Mouse (Mus musculus) brown adipose tissue, adult 24 weeks (tissue): Measurements from ENCODE around the gene Gm28047. TPM values are rescaled to one million over a fixed set of nuclear protein-coding genes. Genes with fewer than 3 reads are reported as not detected.

Experiments
- H3K27ac ChIP-seq: fragments of 200-500 bp; replicated peaks from 2 replicates; pipeline ENCODE4 v1.5.1; 2012; ENCODE audit warnings: low read depth, mild to moderate bottlenecking, low read length
- H3K4me1 ChIP-seq: fragments of 200-500 bp; 2 replicates; pipeline ENCODE4 v1.6.1; 2012; ENCODE audit warnings: low read length, mixed read lengths; ENCODE audit not compliant: control insufficient read depth, insufficient read depth, insufficient read length
- H3K4me3 ChIP-seq: fragments of 200-500 bp; 2 replicates; pipeline ENCODE4 v1.5.1; 2012; ENCODE audit warnings: low read depth, mild to moderate bottlenecking, low read length, moderate library complexity; ENCODE audit not compliant: insufficient read depth
- polyA plus RNA-seq: library from polyadenylated mRNA; stranded (reverse); fragments of >200 nt; gene quantifications from 2 replicates; pipeline ENCODE4 v1.2.4, GENCODE M21; 2012; ENCODE audit not compliant: missing spikeins, insufficient read depth, insufficient read length

The Gm28047 gene
- polyA plus RNA-seq, 1 experiment, result 0.75 TPM

DNA sequence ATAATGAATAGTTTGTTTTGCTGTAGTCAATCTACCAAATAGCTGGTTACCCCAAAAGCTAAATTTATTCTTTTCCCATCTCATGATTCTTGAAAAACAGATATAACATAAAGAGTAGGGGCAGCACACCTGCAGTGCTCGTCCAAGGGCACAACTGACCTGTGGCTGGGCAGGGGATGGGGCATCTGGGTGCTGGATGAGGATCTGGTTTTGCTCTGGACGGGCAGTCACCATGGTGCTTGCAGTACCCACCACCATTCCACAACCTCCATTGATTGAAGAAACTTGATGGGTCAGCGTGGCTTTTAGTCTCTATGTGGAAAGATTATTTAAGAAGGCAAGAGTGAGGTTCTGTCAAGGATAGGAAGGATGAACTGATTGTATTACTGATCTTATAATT lies 78.6 kb downstream of the Gm28047 start:
- Histone ChIP-seq H3K4me3 (no peak overlapping the region), H3K27ac (no peak overlapping the region), H3K4me1 (no peaks in the 10 kb centered on the region)

DNA sequence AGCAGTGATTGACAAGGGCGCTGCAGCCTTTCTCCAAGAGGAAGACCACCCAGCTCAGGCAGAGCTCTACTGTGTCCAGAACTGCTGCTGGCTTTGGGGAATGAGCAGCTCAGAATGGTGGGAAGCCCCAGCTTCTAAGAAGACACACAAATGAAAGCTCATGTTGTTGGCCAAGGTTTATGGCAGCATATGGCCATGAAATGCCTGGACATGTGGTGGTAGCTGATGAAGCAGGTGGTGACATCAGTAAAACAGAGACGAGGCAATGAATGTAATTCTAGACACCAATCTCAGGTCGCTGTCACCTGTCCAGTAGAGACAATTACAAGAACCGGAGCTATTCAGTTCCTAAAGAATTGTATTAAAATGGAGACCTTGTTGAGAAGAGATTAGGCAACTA lies 80.1 kb downstream of the Gm28047 start:
- no peak overlapping the region for H3K4me3 ChIP-seq
- no peaks in the 10 kb centered on the region for H3K4me1 ChIP-seq
- H3K27ac ChIP-seq, result no peak overlapping the region

DNA sequence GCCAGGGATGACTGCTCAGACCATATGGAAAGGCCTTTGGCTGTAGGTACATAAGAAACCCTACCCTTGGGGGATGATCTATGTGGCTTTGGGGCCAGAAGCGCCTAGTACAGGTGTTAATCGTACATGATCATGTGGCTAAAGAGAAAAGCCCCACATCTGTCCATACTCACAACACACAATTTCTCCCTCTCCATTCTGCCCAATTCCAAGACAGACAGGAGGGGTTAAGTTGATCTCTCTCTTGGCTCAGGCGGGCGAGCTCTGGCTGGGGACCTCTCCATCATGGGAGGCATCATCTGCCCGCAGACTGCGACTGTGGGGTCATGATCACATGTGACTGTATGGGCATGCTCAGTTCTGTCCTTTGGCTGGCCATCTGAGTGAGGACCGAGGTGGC lies 90.9 kb downstream of the Gm28047 start:
- Histone ChIP-seq H3K4me3 (no peak overlapping the region), H3K27ac (no peak overlapping the region), H3K4me1 (no peaks in the 10 kb centered on the region)

DNA sequence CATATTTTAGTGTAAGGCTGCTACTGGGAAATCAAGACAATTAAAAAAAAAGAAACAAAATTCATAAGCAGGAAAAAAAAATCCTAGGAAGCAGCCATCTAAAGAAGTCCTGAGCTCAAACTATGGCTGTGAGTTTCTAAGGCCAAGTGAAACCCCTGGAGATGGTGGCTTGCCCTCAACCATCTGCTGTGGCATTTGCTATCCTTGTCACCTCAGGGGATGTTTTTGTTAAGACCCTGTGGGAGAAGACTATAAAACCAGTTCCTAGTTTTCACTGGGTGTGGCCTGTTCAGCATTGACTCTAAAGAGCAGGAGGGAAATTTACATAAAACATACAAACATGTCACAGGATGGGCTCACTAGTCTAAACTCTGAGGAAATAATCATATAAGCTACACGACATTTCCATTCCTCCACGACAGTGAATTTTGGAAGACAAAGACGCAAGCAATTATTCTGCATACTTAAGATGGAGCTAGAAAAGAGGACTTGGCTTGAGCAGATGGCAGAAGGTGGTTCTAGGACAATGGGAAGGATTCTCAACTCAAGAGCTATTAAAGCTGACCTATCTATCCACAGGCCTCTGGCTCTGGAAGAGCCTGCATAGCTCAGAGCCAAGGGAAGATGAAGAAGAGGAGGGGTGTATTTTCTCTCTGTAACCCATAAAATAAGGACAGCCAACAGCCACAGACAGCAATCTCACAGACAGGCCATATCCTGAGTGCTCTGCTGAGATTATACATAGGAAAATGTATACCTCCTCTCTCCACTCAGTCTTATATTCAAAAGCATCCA lies 92.6 kb downstream of the Gm28047 start:
- no peak overlapping the region for H3K4me3 ChIP-seq
- H3K4me1 ChIP-seq, result no peaks in the 10 kb centered on the region
- no peak overlapping the region for H3K27ac ChIP-seq

DNA sequence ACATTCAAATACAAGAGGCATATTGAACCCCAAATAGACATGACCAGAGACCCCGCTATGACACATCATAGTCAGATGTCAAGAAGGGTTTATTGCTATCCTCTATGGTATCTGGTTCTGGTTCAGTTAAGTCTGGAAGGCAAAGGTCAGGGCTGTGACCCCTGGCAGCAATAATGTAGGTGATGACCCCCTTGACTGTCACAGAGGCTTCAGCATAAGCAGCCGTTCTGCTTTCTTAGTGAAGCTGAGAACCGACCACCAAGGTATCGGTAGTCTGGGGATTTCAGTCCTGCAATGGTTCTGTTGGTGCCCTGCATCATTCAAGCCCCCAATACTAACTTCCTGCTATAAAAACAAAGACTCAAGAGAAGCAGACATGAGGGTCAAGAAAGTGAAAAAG lies 93.3 kb downstream of the Gm28047 start:
- Histone ChIP-seq H3K4me1 (no peaks in the 10 kb centered on the region), H3K27ac (no peak overlapping the region), H3K4me3 (no peak overlapping the region)

DNA sequence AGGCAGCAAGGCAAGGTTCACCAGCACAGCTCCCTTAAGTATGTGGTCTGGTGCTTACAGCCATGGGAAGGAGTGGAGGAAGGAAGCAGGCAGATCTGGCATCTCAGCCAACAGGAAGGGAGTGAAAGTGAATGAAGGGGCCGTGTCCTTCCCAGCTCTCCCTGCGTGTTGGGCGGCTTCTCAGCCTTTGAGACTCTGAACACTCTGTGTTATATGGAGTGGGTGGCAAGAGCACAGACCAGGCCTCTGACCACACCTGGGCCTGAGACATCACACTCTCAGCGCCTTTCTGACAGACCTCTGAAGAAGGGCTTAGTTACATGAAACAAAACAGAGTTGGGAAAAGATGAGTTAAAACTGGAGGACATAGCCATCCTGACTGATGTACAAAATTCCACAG lies 94.3 kb downstream of the Gm28047 start:
- no peaks in the 10 kb centered on the region for H3K4me1 ChIP-seq
- H3K4me3 ChIP-seq, result no peak overlapping the region
- H3K27ac ChIP-seq, result no peak overlapping the region

DNA sequence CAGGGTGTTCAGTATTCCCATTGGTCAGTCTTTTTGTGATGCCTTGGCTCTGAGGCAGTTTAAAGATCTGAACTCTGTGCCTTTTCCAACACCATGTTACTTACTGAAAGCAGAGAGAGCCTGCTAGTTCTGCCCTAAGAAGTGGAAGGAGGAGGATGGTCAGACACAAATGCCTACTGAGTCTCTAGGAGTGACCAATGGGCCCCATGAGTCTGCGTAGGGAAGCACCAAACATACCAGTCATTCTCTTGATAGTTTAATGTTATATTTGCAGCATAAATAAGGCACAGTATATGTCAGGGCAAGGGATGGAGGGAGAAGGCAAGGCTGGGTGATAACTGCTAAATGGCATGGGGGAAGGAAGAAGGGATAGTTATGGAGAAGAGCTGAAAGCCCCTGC lies 96.5 kb downstream of the Gm28047 start:
- H3K4me1 ChIP-seq, result no peaks in the 10 kb centered on the region
- no peak overlapping the region for H3K4me3 ChIP-seq
- no peak overlapping the region for H3K27ac ChIP-seq

DNA sequence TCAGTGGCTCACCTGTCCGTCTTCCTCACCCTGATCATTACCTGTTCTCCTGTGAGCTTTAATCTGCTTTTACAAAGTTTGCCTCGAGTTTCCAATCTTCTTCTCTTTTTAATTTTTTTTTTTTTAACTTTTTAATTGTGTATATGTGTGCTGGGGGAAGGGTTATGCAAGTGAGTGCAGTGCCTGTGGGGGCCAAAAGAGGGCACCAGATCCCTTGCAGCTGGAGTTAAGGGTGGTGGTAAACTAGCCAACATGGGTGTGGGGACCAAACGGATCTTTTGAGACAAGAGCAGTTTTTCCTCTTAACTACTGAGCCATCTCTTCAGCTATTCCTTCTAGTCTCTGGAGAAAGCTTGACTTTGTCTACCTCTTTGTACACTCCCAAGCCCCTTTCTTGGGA lies 96.9 kb downstream of the Gm28047 start:
- Histone ChIP-seq H3K4me3 (no peak overlapping the region), H3K27ac (no peak overlapping the region), H3K4me1 (no peaks in the 10 kb centered on the region)

DNA sequence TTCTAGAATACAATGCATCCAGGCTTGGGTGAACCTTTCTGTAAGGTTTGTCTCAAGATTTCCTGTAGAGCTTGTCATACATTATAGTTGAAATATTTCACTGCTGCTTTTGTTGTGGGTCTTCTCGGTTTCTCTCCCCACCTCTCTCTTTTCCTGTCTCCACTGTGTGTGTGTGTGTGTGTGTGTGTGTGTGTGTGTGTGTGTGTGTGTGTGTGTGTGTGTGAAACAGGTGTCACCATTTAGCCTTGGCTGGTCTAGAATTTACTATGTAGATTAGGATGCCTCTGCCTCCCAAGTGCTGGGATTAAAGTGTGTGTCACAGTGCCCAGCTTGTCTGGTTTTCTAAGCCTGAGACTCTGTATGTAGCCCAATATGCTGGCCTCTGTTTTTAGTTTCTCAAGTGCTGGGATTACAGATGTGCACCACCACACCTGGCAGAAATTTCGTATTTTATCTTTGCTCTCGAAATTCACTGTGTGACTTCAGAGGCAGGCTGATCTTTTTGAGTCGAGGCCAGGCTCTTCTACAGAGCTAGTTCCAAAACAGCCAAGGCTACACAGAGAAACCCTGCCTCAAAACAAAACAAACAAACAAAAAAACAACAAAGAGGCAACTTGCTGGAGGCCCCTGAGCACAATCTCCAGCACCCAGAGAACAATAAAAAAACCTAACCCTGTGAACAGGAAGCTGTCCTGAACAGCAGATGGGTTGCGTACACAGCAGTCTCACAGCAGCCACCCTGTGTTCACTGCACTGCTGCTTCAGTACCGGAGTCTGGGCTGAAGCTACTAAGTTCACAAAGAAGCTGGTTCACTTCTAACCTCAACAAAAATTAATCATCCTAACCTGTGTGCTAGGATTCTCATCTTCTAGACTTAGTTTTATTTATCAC lies 98.5 kb downstream of the Gm28047 start:
- H3K4me1 ChIP-seq, result no peaks in the 10 kb centered on the region
- no peak overlapping the region for H3K27ac ChIP-seq
- H3K4me3 ChIP-seq, result no peak overlapping the region

DNA sequence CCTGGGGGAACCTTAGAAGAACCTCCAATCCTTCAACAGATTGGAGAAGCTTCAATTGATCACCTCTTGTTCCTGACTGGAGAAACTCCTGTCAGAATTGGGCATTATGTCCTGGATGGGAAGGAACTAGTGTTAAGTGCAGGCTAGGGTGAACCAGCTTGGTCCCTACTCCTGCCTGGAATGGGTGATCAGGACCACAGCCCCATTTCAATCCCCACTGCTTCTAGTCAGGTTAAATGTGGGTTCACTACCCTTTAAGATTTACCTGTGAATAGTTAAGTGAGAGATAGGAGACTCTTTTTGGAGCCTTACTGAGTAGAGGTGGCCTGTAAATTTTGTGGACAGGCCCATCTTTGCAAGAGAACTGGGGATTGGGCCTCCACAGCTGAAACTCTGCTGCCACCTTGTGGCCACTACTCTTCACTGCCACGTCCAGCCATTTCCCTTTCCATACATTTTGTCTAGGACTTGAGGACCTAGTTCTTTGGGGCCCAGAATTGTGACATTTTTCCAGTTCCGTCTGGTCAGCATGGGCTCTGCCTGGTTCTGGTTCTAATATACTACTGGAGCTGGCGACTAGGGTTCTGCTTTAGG lies 99.9 kb downstream of the Gm28047 start, which contains the start of gene Npff:
Gene Npff (minus strand): TSS at position 51 of the 594 bp plus-strand sequence.
- Histone ChIP-seq H3K4me1 (no peaks in the 10 kb centered on the region), H3K27ac (no peak within 1 kb of the TSS), H3K4me3 (no peak within 1 kb of the TSS)

DNA sequence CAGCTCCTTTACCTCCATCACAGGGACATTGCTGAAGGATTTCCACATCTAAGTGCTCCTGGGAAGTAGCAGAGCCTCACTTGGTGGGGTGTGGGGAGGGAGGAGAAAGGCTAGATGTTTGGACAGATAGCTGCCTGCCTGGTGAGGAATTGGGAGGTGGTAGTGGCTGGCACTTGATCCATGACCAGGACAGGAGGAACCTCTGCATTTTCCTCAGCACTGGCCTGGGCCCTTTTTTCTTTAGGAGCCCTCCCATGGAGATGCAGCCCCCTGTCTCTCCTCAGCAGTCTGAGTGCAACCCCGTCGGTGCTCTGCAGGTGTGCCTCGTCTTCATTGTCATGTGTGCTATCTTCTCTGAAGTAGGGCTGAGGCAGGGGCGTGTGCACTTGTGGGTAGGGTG lies 103.4 kb downstream of the Gm28047 start:
- Histone ChIP-seq H3K4me3 (no peak overlapping the region), H3K4me1 (no peaks in the 10 kb centered on the region; the same call in 1 of the 2 replicates), H3K27ac (no peak overlapping the region)

DNA sequence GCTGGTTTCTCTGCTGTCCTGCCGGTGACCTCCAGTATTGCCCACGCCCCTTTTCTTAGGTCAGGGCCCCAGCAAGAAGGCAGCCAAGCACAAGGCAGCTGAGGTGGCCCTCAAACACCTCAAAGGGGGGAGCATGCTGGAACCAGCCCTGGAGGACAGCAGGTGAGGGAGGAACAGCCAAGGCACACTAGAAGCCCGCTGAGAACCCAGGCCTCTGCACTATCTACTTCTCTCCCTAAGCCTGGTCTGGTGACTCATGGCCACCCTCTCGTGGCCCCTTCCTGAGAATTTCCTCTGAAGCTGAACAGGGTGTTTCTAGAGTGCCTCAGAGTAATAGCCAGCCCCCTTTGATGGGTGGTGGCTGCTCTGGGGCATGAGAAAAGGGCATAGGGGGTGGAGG lies 104.5 kb downstream of the Gm28047 start:
- H3K4me1 ChIP-seq, result peaks cover 4% of the 10 kb centered on the region; the same call in 1 of the 2 replicates
- no peak overlapping the region for H3K4me3 ChIP-seq
- H3K27ac ChIP-seq, result no peak overlapping the region

DNA sequence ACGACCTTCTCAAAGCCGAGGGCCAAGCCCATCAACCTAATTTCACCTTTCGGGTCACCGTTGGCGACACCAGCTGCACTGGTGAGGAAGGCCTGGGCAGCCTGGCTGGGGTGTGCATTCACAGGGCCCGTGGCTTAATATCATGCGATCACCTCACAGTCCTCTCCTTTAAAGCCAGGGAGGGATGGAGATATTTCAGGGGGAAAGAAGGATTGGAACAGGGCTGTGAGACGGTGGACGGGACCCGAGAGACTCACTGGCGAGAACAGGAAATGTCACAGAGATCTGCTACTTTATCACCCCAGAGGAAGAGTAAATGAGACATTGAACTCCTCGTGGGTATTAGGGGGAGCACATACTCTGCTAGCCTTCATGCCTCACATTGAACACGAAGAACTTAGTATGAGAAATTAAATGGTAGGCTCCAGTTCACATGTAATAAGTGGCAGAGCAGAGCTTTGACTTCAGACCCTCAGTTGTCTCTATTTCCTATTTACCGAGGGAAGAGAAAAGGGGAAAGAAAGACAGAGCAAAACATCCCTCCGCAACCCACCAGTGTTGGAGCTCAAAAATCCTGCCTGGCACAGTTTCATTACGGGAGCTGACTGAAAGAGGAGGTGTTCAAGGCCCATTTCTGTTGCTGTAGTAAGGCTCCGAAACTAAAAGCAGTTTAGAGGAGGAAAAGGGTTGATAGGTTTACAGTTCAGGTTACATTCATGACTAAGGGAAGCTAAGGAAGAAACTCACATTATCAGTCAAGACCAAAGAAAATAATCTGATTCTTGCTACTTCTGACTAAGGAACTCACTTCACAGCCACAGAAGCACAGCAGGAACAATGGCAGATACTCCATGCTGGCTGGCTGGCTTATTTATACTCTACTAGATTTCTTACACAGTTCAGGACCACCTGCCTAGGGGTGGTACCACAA lies 105.4 kb downstream of the Gm28047 start:
- peak overlapping the region; percentile 81 for H3K4me3 ChIP-seq
- no peak overlapping the region for H3K27ac ChIP-seq

DNA sequence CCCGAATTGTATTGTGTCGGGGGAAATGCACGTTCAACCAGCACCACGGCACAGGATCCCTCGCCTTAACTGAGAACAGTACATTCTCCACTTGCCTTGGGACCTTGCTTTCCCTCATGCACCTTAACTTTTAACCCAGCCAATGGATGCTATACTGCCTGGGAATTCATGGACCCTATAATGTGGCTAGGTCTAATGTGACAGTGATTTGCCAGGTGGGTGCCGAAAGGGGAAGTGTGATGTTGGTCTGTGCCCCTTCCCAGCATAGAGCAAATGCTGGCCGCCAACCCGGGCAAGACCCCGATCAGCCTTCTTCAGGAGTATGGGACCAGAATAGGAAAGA lies 106.0 kb downstream of the Gm28047 start:
- Histone ChIP-seq H3K4me1 (peaks cover 4% of the 10 kb centered on the region; the same call in 1 of the 2 replicates), H3K27ac (peak overlapping the region; percentile 50), H3K4me3 (peak overlapping the region; percentile 81)

More for the DNA sequence above, 105.4 kb downstream of the Gm28047 start:
- peaks cover 4% of the 10 kb centered on the region; the same call in 1 of the 2 replicates for H3K4me1 ChIP-seq
